Mouse (Mus musculus) right cerebral cortex, postnatal 14 days (tissue): ENCODE results near the gene Pmvk.
A peak's percentile ranks its signal among the peaks of the same experiment; 100 is the strongest.

Source experiments
- DNase-seq: peaks from one replicate; pipeline ENCODE4 v3.0.0; 2022

Pmvk gene

GRCm38 (mm10) chr3:89484766-89485524, 30.6 kb downstream of the Pmvk start:
- peak; percentile 69 for DNase-seq

GRCm38 (mm10) chr3:89486111-89486510, 31.8 kb downstream of the Pmvk start:
- DNase-seq, result no peak

GRCm38 (mm10) chr3:89486916-89487702, 32.8 kb downstream of the Pmvk start:
- DNase-seq, result no peak

GRCm38 (mm10) chr3:89490790-89491189, 36.4 kb downstream of the Pmvk start:
- DNase-seq, result no peak

- DNase-seq, result no peak
These were observed 37.2 kb downstream of the Pmvk start for GRCm38 (mm10) chr3:89491559-89491958.

- no peak for DNase-seq
These were observed 38.4 kb downstream of the Pmvk start for GRCm38 (mm10) chr3:89492701-89493151.

GRCm38 (mm10) chr3:89494630-89495029, 40.3 kb downstream of the Pmvk start:
- no peak for DNase-seq

- DNase-seq, result no peak
These were observed 42.0 kb downstream of the Pmvk start for GRCm38 (mm10) chr3:89496366-89496765.

GRCm38 (mm10) chr3:89499696-89500095, 45.4 kb downstream of the Pmvk start:
- no peak for DNase-seq

GRCm38 (mm10) chr3:89501486-89501885, 47.1 kb downstream of the Pmvk start:
- no peak for DNase-seq

- DNase-seq, result no peak
These were observed 48.2 kb downstream of the Pmvk start for GRCm38 (mm10) chr3:89502551-89502950.

- DNase-seq, result no peak
These were observed 53.7 kb downstream of the Pmvk start for GRCm38 (mm10) chr3:89508041-89508440.

- peak; percentile 63 for DNase-seq
These were observed 56.6 kb downstream of the Pmvk start for GRCm38 (mm10) chr3:89510979-89511378.

GRCm38 (mm10) chr3:89511400-89511799, 57.1 kb downstream of the Pmvk start:
- no peak for DNase-seq

- DNase-seq, result no peak
These were observed 57.9 kb downstream of the Pmvk start for GRCm38 (mm10) chr3:89512225-89512624.

GRCm38 (mm10) chr3:89515444-89515843, 61.1 kb downstream of the Pmvk start:
- DNase-seq, result no peak

GRCm38 (mm10) chr3:89516321-89516720, 62.0 kb downstream of the Pmvk start:
- DNase-seq, result no peak
